39 mouse cellular contexts compared by ENCODE assay signal in genomic region chr2:158519800-158520199, GRCm38 (mm10). TPM values are rescaled to one million over a fixed set of nuclear protein-coding genes. Genes with fewer than 3 reads are reported as not detected.
"Had no signal": no experiment of that assay in that cellular context is flagged by ENCODE, and none has a peak within 500 bp of the region (broad histone marks: within the 10 kb centered on the region; RNA-seq: fewer than 3 reads in every experiment).

No protein-coding gene starts in this region.

- ATAC-seq: liver, embryonic 12.5 days; liver, postnatal 0 days; midbrain, embryonic 13.5 days; midbrain, embryonic 15.5 days; midbrain, embryonic 16.5 days had no signal

- H3K36me3 ChIP-seq: limb, embryonic 10.5 days; limb, embryonic 12.5 days; limb, embryonic 13.5 days; limb, embryonic 15.5 days; liver, embryonic 12.5 days; liver, embryonic 13.5 days; liver, embryonic 15.5 days; lung, embryonic 15.5 days; midbrain, embryonic 10.5 days; midbrain, embryonic 12.5 days; midbrain, embryonic 13.5 days; midbrain, embryonic 15.5 days; neural tube, embryonic 12.5 days had no signal

- H3K4me1 ChIP-seq: limb, embryonic 10.5 days; limb, embryonic 12.5 days; limb, embryonic 13.5 days; limb, embryonic 15.5 days; liver, embryonic 12.5 days; liver, embryonic 13.5 days; liver, embryonic 15.5 days; megakaryocyte, embryonic 14.5 days; midbrain, embryonic 10.5 days; midbrain, embryonic 12.5 days; midbrain, embryonic 13.5 days; midbrain, embryonic 15.5 days; neural tube, embryonic 12.5 days had no signal

- H3K27me3 ChIP-seq: limb, embryonic 12.5 days; limb, embryonic 13.5 days; limb, embryonic 15.5 days; liver, embryonic 12.5 days; liver, embryonic 13.5 days; liver, embryonic 15.5 days; lung, embryonic 15.5 days; midbrain, embryonic 12.5 days; midbrain, embryonic 13.5 days; midbrain, embryonic 15.5 days; neural tube, embryonic 12.5 days had no signal

- DNase-seq: left cerebral cortex, postnatal 4 days; liver; liver, embryonic 13.5 days; liver, postnatal 0 days; lung, embryonic 14.5 days; midbrain, embryonic 14.5 days had no signal

- H3K4me3 ChIP-seq: limb, embryonic 10.5 days; limb, embryonic 12.5 days; limb, embryonic 13.5 days; limb, embryonic 15.5 days; liver, embryonic 12.5 days; liver, embryonic 13.5 days; liver, embryonic 15.5 days; lung, embryonic 15.5 days; megakaryocyte, embryonic 14.5 days; midbrain, embryonic 10.5 days; midbrain, embryonic 12.5 days; midbrain, embryonic 13.5 days; midbrain, embryonic 15.5 days; myocyte; neural tube, embryonic 12.5 days had no signal

- H3K27ac ChIP-seq: limb, embryonic 10.5 days; limb, embryonic 12.5 days; limb, embryonic 13.5 days; limb, embryonic 15.5 days; liver, embryonic 12.5 days; liver, embryonic 13.5 days; liver, embryonic 14.5 days; liver, embryonic 15.5 days; lung, embryonic 15.5 days; macrophage; midbrain, embryonic 10.5 days; midbrain, embryonic 12.5 days; midbrain, embryonic 13.5 days; midbrain, embryonic 15.5 days; neural tube, embryonic 12.5 days had no signal

- H3K9ac ChIP-seq: limb, embryonic 12.5 days; limb, embryonic 13.5 days; limb, embryonic 15.5 days; liver, embryonic 12.5 days; liver, embryonic 13.5 days; liver, embryonic 14.5 days; liver, embryonic 15.5 days; liver, postnatal 0 days; lung, embryonic 14.5 days; lung, embryonic 15.5 days; midbrain, embryonic 12.5 days; midbrain, embryonic 13.5 days; midbrain, embryonic 15.5 days; neural tube, embryonic 12.5 days had no signal

- H3K4me2 ChIP-seq: limb, embryonic 12.5 days; limb, embryonic 13.5 days; limb, embryonic 15.5 days; liver, embryonic 11.5 days; liver, embryonic 12.5 days; liver, embryonic 13.5 days; liver, embryonic 15.5 days; lung, embryonic 14.5 days; lung, embryonic 15.5 days; midbrain, embryonic 11.5 days; midbrain, embryonic 12.5 days; midbrain, embryonic 13.5 days; midbrain, embryonic 15.5 days; neural tube, embryonic 12.5 days had no signal

- H3K9me3 ChIP-seq: limb, embryonic 10.5 days; limb, embryonic 12.5 days; limb, embryonic 15.5 days; liver, embryonic 12.5 days; liver, embryonic 13.5 days; liver, embryonic 15.5 days; lung, embryonic 15.5 days; midbrain, embryonic 10.5 days; midbrain, embryonic 15.5 days; neural tube, embryonic 12.5 days had no signal

RNA-seq across cellular contexts. Expression of gene Arhgap40, which starts 7.2 kb away (rescaled TPM):
- total RNA-seq: left cerebral cortex, postnatal 14 days; left cerebral cortex, postnatal 36 days; liver, adult 2 months; megakaryocyte progenitor cell, adult 5-6 weeks; megakaryocyte, adult 5-6 weeks; megakaryocyte-erythroid progenitor cell, adult 5-6 weeks; monocyte, adult 5-6 weeks had no signal
- polyA plus RNA-seq: limb, embryonic 10.5 days; limb, embryonic 11.5 days; liver, adult 2 months; liver, embryonic 11.5 days; liver, embryonic 12.5 days; liver, embryonic 13.5 days; liver, embryonic 16.5 days; liver, postnatal 0 days; lung, embryonic 14.5 days; lung, embryonic 15.5 days; lung, embryonic 16.5 days; macrophage; myocyte; neural tube, embryonic 11.5 days had no signal

RNA-seq across cellular contexts. Expression of gene Adig, which starts 17.4 kb away (rescaled TPM):
- total RNA-seq: left cerebral cortex, adult 8-10 months; left cerebral cortex, postnatal 14 days; left cerebral cortex, postnatal 25 days; left cerebral cortex, postnatal 36 days; left cerebral cortex, postnatal 4 days; liver, adult 2 months; megakaryocyte progenitor cell, adult 5-6 weeks; megakaryocyte, adult 5-6 weeks; megakaryocyte-erythroid progenitor cell, adult 5-6 weeks; midbrain, postnatal 0 days; monocyte, adult 5-6 weeks had no signal
- polyA plus RNA-seq: limb, embryonic 10.5 days; limb, embryonic 12.5 days; liver, adult 2 months; liver, embryonic 11.5 days; liver, embryonic 12.5 days; liver, embryonic 13.5 days; liver, embryonic 14.5 days; liver, embryonic 15.5 days; liver, embryonic 16.5 days; liver, postnatal 0 days; lung, embryonic 15.5 days; lung, embryonic 16.5 days; macrophage; midbrain, embryonic 10.5 days; midbrain, embryonic 11.5 days; midbrain, embryonic 12.5 days; midbrain, embryonic 13.5 days; midbrain, embryonic 14.5 days; midbrain, embryonic 15.5 days; midbrain, embryonic 16.5 days; midbrain, postnatal 0 days; myocyte; neural tube, embryonic 11.5 days; neural tube, embryonic 12.5 days had no signal
